Mouse (Mus musculus): ENCODE measurements around the gene Pcca. TPM values are rescaled to one million over a fixed set of nuclear protein-coding genes. Genes with fewer than 3 reads are reported as not detected.

The Pcca gene
- polyA plus RNA-seq, 1 experiment from 2014 or later = 23.8 TPM

DNA sequence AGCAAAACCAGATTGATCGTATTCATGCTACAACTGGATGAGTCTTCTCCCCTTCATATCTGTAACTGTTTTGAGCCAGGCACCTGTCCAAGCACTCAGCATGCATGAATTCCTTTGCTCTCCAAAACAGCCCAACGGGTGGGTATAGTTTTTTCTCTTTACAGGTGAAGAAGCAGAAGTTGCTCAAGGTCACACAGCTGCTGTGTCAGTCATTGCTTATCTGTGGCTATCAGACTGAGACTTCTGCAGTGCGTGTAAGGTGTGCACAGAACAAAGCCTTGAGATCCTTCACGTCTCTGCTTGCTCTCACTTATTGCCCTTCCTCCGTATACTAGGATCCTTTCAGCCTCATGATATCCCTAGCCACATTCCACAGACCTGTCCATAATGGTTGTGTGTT, 63.4 kb downstream of the Pcca start:
- Histone ChIP-seq H3K4me3 (ENCODE audit: low read depth, low read length) (no peak overlapping the region), H3K4me2 (no peak overlapping the region), H3K4me1 (ENCODE audit: insufficient read depth) (no peaks in the 10 kb centered on the region), H3K27me3 (ENCODE audit: insufficient read depth, low read length) (no peaks in the 10 kb centered on the region), H3K9ac (no peak overlapping the region), H3K9me3 (ENCODE audit: low read depth, low read length) (no peaks in the 10 kb centered on the region), H3K36me3 (ENCODE audit: insufficient read depth) (no peaks in the 10 kb centered on the region), H3K27ac (ENCODE audit: low read depth) (no peak overlapping the region)
- TF ChIP-seq CTCF (IDR thresholded peaks at IDR 0.05; ENCODE audit: low read depth) = no peak
- ATAC-seq (ENCODE audit: insufficient read depth) (no peak), DNase-seq (no peak)
- WGBS = 64% methylated on average over 5 of the region's 5 CpGs

DNA sequence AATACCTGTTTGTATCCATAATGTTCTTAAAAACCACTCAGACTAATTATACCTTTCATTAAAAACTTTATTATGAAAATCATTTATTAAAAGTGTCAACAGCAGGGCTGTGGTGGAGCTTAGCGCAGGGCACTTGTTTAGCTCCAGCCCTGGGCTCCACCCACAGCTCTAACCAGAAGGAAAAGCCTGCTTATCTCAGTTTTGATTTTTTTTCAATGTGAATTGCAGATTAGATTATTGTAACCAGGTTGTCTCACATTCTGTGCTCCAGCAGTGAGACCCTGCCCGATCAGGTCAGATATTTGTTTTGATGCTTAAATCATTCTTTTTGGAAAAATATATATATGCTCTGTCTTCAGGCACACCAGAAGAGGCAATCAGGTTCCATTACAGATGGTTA, 64.7 kb downstream of the Pcca start:
- TF ChIP-seq CTCF (IDR thresholded peaks at IDR 0.05; ENCODE audit: low read depth) = no peak
- Histone ChIP-seq H3K27me3 (ENCODE audit: insufficient read depth, low read length) (no peaks in the 10 kb centered on the region), H3K4me1 (ENCODE audit: insufficient read depth) (no peaks in the 10 kb centered on the region), H3K4me2 (no peak overlapping the region), H3K27ac (ENCODE audit: low read depth) (no peak overlapping the region), H3K36me3 (ENCODE audit: insufficient read depth) (no peaks in the 10 kb centered on the region), H3K9me3 (ENCODE audit: low read depth, low read length) (no peaks in the 10 kb centered on the region), H3K9ac (no peak overlapping the region), H3K4me3 (ENCODE audit: low read depth, low read length) (no peak overlapping the region)
- ATAC-seq (ENCODE audit: insufficient read depth) (no peak), DNase-seq (no peak)
- 81% methylated on average over 2 of the region's 2 CpGs for WGBS

DNA sequence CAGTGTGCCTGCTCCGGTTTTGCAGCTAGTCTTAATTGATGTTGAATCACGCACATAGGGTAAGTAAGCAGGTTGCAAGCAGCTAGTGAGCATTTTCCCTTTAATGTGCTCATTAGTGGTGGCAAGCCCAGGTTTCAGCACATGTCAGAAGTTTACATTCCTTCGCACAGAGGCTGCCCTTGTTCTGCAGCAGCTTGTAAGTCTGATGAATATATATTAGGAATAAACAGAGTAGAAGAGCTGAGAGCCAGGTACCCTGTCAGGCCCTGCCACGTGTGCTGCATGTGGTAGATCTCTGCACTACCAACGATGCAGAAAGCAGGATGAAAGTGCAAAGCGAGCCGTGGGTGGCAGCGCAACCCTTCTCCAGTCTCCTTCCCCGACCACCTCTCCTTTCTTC, 65.7 kb downstream of the Pcca start:
- no peak for DNase-seq
- ATAC-seq (ENCODE audit: insufficient read depth) = no peak
- H3K9ac ChIP-seq = no peak overlapping the region
- no peak overlapping the region for H3K4me3 ChIP-seq (ENCODE audit: low read depth, low read length)
- H3K36me3 ChIP-seq (ENCODE audit: insufficient read depth) = no peaks in the 10 kb centered on the region
- TF ChIP-seq CTCF (IDR thresholded peaks at IDR 0.05; ENCODE audit: low read depth) = no peak
- H3K27ac ChIP-seq (ENCODE audit: low read depth) = no peak overlapping the region
- H3K4me1 ChIP-seq (ENCODE audit: insufficient read depth) = no peaks in the 10 kb centered on the region
- H3K27me3 ChIP-seq (ENCODE audit: insufficient read depth, low read length) = no peaks in the 10 kb centered on the region
- no peaks in the 10 kb centered on the region for H3K9me3 ChIP-seq (ENCODE audit: low read depth, low read length)
- no peak overlapping the region for H3K4me2 ChIP-seq
- 68% methylated on average over 9 of the region's 9 CpGs for WGBS

DNA sequence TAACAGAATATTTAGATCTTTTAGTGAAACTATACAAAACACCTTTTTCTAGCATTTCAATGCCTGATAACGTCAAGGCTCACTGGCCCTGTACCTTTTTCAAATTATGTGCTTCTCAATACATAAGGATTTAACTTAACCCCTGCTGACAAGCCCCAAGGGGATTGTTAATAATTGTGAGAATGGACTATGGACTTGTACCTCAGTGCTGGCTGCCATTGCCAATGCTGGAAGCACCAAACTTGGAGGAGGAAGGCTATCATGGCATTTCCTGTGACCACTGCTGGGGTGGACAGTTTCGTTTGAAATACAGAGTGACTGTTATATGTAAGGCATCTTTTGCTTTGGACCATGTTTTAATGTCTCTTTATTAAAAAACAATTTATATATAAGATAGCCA, 68.6 kb downstream of the Pcca start:
- Histone ChIP-seq H3K4me1 (ENCODE audit: insufficient read depth) (no peaks in the 10 kb centered on the region), H3K27me3 (ENCODE audit: insufficient read depth, low read length) (no peaks in the 10 kb centered on the region), H3K27ac (ENCODE audit: low read depth) (no peak overlapping the region), H3K4me2 (no peak overlapping the region), H3K9me3 (ENCODE audit: low read depth, low read length) (no peaks in the 10 kb centered on the region), H3K36me3 (ENCODE audit: insufficient read depth) (no peaks in the 10 kb centered on the region), H3K9ac (no peak overlapping the region), H3K4me3 (ENCODE audit: low read depth, low read length) (no peak overlapping the region)
- DNase-seq (no peak), ATAC-seq (ENCODE audit: insufficient read depth) (no peak)
- WGBS = 81% methylated on average over 2 of the region's 2 CpGs
- TF ChIP-seq CTCF (IDR thresholded peaks at IDR 0.05; ENCODE audit: low read depth) = no peak

DNA sequence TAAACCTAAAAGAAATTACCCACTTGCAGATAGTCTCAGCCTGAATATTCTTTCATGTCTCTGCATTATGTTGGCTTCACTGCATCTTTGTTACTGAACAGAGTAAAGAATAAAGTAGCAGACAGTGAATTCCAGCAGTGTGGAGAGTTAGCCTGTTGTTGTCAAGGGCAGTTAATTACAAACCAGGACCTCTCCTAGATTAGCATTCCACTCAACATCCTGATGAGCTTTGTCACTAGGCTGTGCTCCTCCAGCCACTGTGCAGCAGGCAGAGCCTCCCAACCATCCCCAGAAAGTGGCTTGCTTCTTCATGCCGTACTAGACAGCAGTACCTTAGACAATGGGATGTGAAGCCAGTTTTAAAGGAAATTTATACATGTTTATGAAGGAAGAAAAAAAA, 72.4 kb downstream of the Pcca start:
- Histone ChIP-seq H3K4me2 (no peak overlapping the region), H3K9ac (no peak overlapping the region), H3K27me3 (ENCODE audit: insufficient read depth, low read length) (no peaks in the 10 kb centered on the region), H3K9me3 (ENCODE audit: low read depth, low read length) (no peaks in the 10 kb centered on the region), H3K4me3 (ENCODE audit: low read depth, low read length) (no peak overlapping the region), H3K27ac (ENCODE audit: low read depth) (no peak overlapping the region), H3K4me1 (ENCODE audit: insufficient read depth) (no peaks in the 10 kb centered on the region), H3K36me3 (ENCODE audit: insufficient read depth) (no peaks in the 10 kb centered on the region)
- TF ChIP-seq CTCF (IDR thresholded peaks at IDR 0.05; ENCODE audit: low read depth) = no peak
- ATAC-seq (ENCODE audit: insufficient read depth) (no peak), DNase-seq (no peak)
- 82% methylated on average over 1 of the region's 1 CpGs for WGBS

DNA sequence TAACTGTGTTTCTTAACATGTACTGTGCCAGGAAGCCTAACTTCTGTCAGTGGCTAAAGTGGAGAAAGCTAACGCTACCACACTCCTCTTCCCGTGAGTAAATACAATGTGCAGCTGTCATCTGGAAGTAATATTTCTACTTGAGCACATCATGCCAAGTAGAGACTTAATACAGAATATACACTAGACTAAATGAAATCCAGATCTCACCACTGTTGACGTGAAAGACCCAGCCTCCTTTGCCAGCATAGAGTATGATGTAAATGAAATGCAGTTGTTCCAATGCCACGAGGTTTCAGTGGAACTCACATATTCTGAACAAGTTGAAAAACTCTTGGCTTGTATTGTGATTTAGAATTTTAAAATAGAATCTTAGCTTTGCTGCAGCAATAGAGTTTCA, 73.3 kb downstream of the Pcca start:
- ATAC-seq (ENCODE audit: insufficient read depth) = no peak
- Histone ChIP-seq H3K9ac (no peak overlapping the region), H3K4me3 (ENCODE audit: low read depth, low read length) (no peak overlapping the region), H3K27me3 (ENCODE audit: insufficient read depth, low read length) (no peaks in the 10 kb centered on the region), H3K36me3 (ENCODE audit: insufficient read depth) (no peaks in the 10 kb centered on the region), H3K9me3 (ENCODE audit: low read depth, low read length) (no peaks in the 10 kb centered on the region), H3K4me2 (no peak overlapping the region), H3K27ac (ENCODE audit: low read depth) (no peak overlapping the region), H3K4me1 (ENCODE audit: insufficient read depth) (no peaks in the 10 kb centered on the region)
- no peak for TF ChIP-seq CTCF (IDR thresholded peaks at IDR 0.05; ENCODE audit: low read depth)
- no peak for DNase-seq
- WGBS = 68% methylated on average over 4 of the region's 4 CpGs

DNA sequence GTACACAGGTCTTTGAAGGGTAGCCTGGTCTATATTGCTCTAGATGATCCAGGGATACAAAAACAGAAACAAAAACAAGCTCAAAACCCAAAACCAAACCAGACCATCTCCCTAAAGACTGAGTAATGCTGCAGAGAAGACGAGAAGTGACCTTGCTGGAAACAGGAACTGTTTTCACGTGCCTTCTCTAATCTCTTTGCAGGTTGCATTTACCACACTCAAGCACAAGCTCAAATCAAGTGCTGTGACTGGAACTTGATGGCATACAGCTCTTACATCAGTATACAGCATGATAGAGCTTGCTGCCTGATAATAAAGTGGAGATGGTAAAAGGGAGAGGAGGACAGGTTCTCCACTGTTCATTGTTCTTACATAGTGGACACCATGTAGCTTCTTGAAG, 74.2 kb downstream of the Pcca start:
- Histone ChIP-seq H3K27me3 (ENCODE audit: insufficient read depth, low read length) (no peaks in the 10 kb centered on the region), H3K4me2 (no peak overlapping the region), H3K27ac (ENCODE audit: low read depth) (no peak overlapping the region), H3K9me3 (ENCODE audit: low read depth, low read length) (no peaks in the 10 kb centered on the region), H3K4me1 (ENCODE audit: insufficient read depth) (no peaks in the 10 kb centered on the region), H3K9ac (no peak overlapping the region), H3K4me3 (ENCODE audit: low read depth, low read length) (no peak overlapping the region), H3K36me3 (ENCODE audit: insufficient read depth) (no peaks in the 10 kb centered on the region)
- DNase-seq (no peak), ATAC-seq (ENCODE audit: insufficient read depth) (no peak)
- 72% methylated on average over 2 of the region's 2 CpGs for WGBS
- TF ChIP-seq CTCF (IDR thresholded peaks at IDR 0.05; ENCODE audit: low read depth) = no peak

DNA sequence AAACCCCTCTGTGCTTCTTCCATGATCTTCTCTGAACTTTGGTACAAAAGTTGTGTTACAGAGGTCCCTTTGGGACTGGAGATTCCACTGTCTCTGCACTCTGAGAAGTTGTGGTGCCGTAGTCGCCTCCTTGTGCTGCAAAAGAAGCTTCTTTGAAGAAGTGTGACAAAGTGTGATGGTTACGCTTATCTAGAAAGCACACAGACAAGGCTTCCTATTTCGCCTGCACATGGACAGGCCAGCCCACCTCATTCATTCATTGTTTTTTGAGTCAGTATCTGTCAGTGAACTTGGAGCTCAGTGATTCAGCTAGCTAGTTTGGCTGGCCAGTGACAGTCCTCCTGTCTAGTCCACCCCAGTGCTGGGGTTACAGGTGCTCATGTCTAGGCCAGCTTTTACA, 76.9 kb downstream of the Pcca start:
- H3K4me3 ChIP-seq (ENCODE audit: low read depth, low read length) = no peak overlapping the region
- H3K27ac ChIP-seq (ENCODE audit: low read depth) = no peak overlapping the region
- H3K9me3 ChIP-seq (ENCODE audit: low read depth, low read length) = no peaks in the 10 kb centered on the region
- 82% methylated on average over 4 of the region's 4 CpGs for WGBS
- DNase-seq (no peak), ATAC-seq (ENCODE audit: insufficient read depth) (no peak)
- TF ChIP-seq CTCF (IDR thresholded peaks at IDR 0.05; ENCODE audit: low read depth) = no peak
- no peaks in the 10 kb centered on the region for H3K4me1 ChIP-seq (ENCODE audit: insufficient read depth)
- H3K36me3 ChIP-seq (ENCODE audit: insufficient read depth) = no peaks in the 10 kb centered on the region
- H3K27me3 ChIP-seq (ENCODE audit: insufficient read depth, low read length) = no peaks in the 10 kb centered on the region
- no peak overlapping the region for H3K4me2 ChIP-seq
- no peak overlapping the region for H3K9ac ChIP-seq

Measured in lung, embryonic 14.5 days (tissue).